Mouse (Mus musculus) liver, embryonic 14.5 days (tissue): ENCODE data around the gene Gm9970. TPM values are rescaled to one million over a fixed set of nuclear protein-coding genes. Genes with fewer than 3 reads are reported as not detected.

Experiments
- ATAC-seq: fragments of 200-750 bp; cut with Nextera tagmentation; 2 replicates; pipeline ENCODE4 v1.8.0; 2017; ENCODE audit warnings: moderate number of reproducible peaks, mild to moderate bottlenecking, moderate library complexity; ENCODE audit not compliant: insufficient read depth
- DNase-seq, 3 experiments: peaks; one replicate each; pipeline ENCODE4 v3.0.0-alpha.2; 2012 to 2013; ENCODE audit warnings: low read depth in 3 of 3, low spot score in 3 of 3
- H3K27ac ChIP-seq: fragments of 300-500 bp; sonication (generic); 2 replicates; pipeline ENCODE4 v1.5.1; 2014; ENCODE audit warnings: moderate library complexity, mild to moderate bottlenecking, control low read depth, inconsistent platforms
- H3K27me3 ChIP-seq: fragments of 300-500 bp; sonication (generic); 2 replicates; pipeline ENCODE4 v1.6.1; 2014; ENCODE audit warnings: mild to moderate bottlenecking, low read length, moderate library complexity; ENCODE audit not compliant: control insufficient read depth, insufficient read depth
- H3K36me3 ChIP-seq: fragments of 300-500 bp; sonication (generic); replicated peaks from 2 replicates; pipeline ENCODE4 v1.6.1; 2014; ENCODE audit warnings: low read depth; ENCODE audit not compliant: control insufficient read depth, insufficient read depth
- H3K4me1 ChIP-seq, 2 experiments: fragments of 200-500 bp in 1 of 2; fragments of 300-500 bp in 1 of 2; sonication (generic) in 1 of 2; replicated peaks; 2 replicates each; pipeline ENCODE4 v1.6.1; 2012 to 2014; ENCODE audit warnings: antibody characterized with exemption in 1 of 2, inconsistent platforms in 1 of 2, low read length in 1 of 2; ENCODE audit not compliant: control insufficient read depth in 2 of 2, insufficient read depth in 2 of 2
- H3K4me2 ChIP-seq: fragments of 300-500 bp; sonication (generic); 2 replicates; pipeline ENCODE4 v1.6.1; 2014; ENCODE audit warnings: low read depth, mild to moderate bottlenecking, control low read depth, moderate library complexity
- H3K4me3 ChIP-seq, 2 experiments: fragments of 200-500 bp in 1 of 2; fragments of 300-500 bp in 1 of 2; sonication (generic) in 1 of 2; 2 replicates each; pipeline ENCODE4 v1.5.1; 2012 to 2014; ENCODE audit warnings: low read depth in 2 of 2, low read length in 2 of 2, mild to moderate bottlenecking in 2 of 2, control low read depth in 1 of 2, inconsistent platforms in 1 of 2, moderate library complexity in 1 of 2; ENCODE audit not compliant: insufficient read depth in 1 of 2
- H3K9ac ChIP-seq: fragments of 300-500 bp; sonication (generic); replicated peaks from 2 replicates; pipeline ENCODE4 v1.6.1; 2014; ENCODE audit warnings: mild to moderate bottlenecking, control low read depth, moderate library complexity
- H3K9me3 ChIP-seq: fragments of 300-500 bp; sonication (generic); 2 replicates; pipeline ENCODE4 v1.6.1; 2016; ENCODE audit warnings: low read length, mixed read lengths; ENCODE audit not compliant: control insufficient read depth
- CTCF ChIP-seq: IDR thresholded peaks from 2 replicates; pipeline ENCODE4 v1.5.1; 2016; ENCODE audit warnings: antibody characterized with exemption, low read depth, control low read depth
- EP300 ChIP-seq: IDR thresholded peaks from 2 replicates; pipeline ENCODE4 v1.6.1; 2016; ENCODE audit warnings: antibody characterized with exemption, low read depth
- WGBS: fragments of 180-500 bp; shearing (Covaris S2); extraction: QIAGEN DNeasy Blood & Tissue Kit; methylation state at CpG from one replicate; pipeline ENCODE4 v1.1.7; 2014; ENCODE audit not compliant: insufficient replicate concordance; 5-methylcytosine and 5-hydroxymethylcytosine counted together
- polyA plus RNA-seq, 2 experiments: library from polyadenylated mRNA; depleted of rRNA in 1 of 2; stranded (reverse) in 1 of 2; unstranded in 1 of 2; fragments of >200 nt; fragmentation: Nextera tagmentation in 1 of 2; extraction: Ambion mirVana in 1 of 2; gene quantifications; 2 replicates each; pipeline versions ENCODE4 v1.2.1 to v1.2.3; 2012 to 2014

The Gm9970 gene
- polyA plus RNA-seq, 2 experiments, result 0.07 to 0.19 TPM

GRCm38 (mm10) chr5:31241522-31242034 lies 546 bp upstream of the Gm9970 start:
- Histone ChIP-seq H3K36me3 (peaks cover 6% of the 10 kb centered on the region), H3K4me3 (peak overlapping the region; percentile 89 to 94), H3K9ac (peak overlapping the region; percentile 84), H3K9me3 (no peaks in the 10 kb centered on the region), H3K4me1 (peaks cover 5 to 11% of the 10 kb centered on the region in 2 experiments), H3K27ac (peak overlapping the region; percentile 46), H3K27me3 (no peaks in the 10 kb centered on the region), H3K4me2 (peak overlapping the region; percentile 95)
- TF ChIP-seq CTCF, result no peak
- TF ChIP-seq EP300, result no peak
- 2% methylated on average over 13 of the region's 13 CpGs for WGBS
- ATAC-seq (no peak), DNase-seq (peak in 1 of 3 experiments; percentile 20)

GRCm38 (mm10) chr5:31226641-31227040 lies 14.4 kb downstream of the Gm9970 start:
- Histone ChIP-seq H3K9me3 (no peaks in the 10 kb centered on the region), H3K4me2 (no peak overlapping the region), H3K27me3 (no peaks in the 10 kb centered on the region), H3K4me3 (no peak overlapping the region), H3K27ac (no peak overlapping the region), H3K4me1 (peaks cover under 1 to 1% of the 10 kb centered on the region in 2 experiments; a peak in 3 of 4 replicates), H3K9ac (no peak overlapping the region), H3K36me3 (no peaks in the 10 kb centered on the region)
- DNase-seq, result no peak
- 46% methylated on average over 1 of the region's 1 CpGs for WGBS
- ATAC-seq, result no peak
- TF ChIP-seq EP300 (no peak), CTCF (no peak)

GRCm38 (mm10) chr5:31222696-31223095 lies 18.3 kb downstream of the Gm9970 start:
- 78% methylated on average over 9 of the region's 9 CpGs for WGBS

GRCm38 (mm10) chr5:31221304-31221945 lies 19.6 kb downstream of the Gm9970 start:
- 0 out of 2 replicates have a peak, but pooled peaks have one; percentile 17 for ATAC-seq
- H3K4me1 ChIP-seq, result peaks cover 16 to 21% of the 10 kb centered on the region in 2 experiments
- H3K36me3 ChIP-seq, result peaks cover 2% of the 10 kb centered on the region; the same call in 1 of the 2 replicates
- peak; percentile 77 for TF ChIP-seq CTCF
- TF ChIP-seq EP300, result no peak
- DNase-seq, result peak; percentile 61 to 67 (median 62)
- peak overlapping the region; percentile 76 to 96 for H3K4me3 ChIP-seq
- peak overlapping the region; percentile 65 for H3K9ac ChIP-seq
- no peaks in the 10 kb centered on the region for H3K27me3 ChIP-seq
- peak overlapping the region; percentile 98 for H3K4me2 ChIP-seq
- H3K9me3 ChIP-seq, result no peaks in the 10 kb centered on the region
- WGBS, result 11% methylated on average over 11 of the region's 11 CpGs
- peak overlapping the region; percentile 68 for H3K27ac ChIP-seq

More at GRCm38 (mm10) chr5:31222696-31223095, 18.3 kb downstream of the Gm9970 start:
- Histone ChIP-seq H3K27me3 (no peaks in the 10 kb centered on the region), H3K9me3 (no peaks in the 10 kb centered on the region), H3K4me1 (peaks cover 11 to 14% of the 10 kb centered on the region in 2 experiments), H3K9ac (no peak overlapping the region), H3K4me2 (no peak overlapping the region), H3K27ac (no peak overlapping the region), H3K36me3 (no peaks in the 10 kb centered on the region), H3K4me3 (no peak overlapping the region)
- TF ChIP-seq EP300 (no peak), CTCF (no peak)
- DNase-seq (no peak), ATAC-seq (no peak)
